ENCODE assay signal across 27 mouse cellular contexts in the genomic region with DNA sequence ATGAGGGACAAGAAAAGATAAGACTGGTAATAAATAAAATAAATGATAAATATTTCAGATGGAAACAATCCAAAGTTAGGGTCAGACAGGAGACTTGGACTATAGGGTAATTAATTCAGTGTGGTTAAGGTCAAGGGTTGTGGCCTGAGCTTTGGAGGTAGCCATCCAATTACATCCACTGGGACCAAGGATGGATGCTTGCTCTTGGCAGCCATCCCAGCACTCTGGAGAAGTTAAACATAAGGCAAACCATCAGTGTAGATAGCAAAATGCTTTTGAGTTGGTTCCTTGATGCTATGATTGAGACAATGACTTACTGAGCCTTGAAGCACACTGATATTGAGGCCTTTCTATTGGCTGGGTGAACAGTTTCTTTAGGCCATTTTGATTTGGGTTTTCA. TPM values are rescaled to one million over a fixed set of nuclear protein-coding genes. Genes with fewer than 3 reads are reported as not detected.
A peak's percentile ranks its signal among the peaks of the same experiment; 100 is the strongest.
DNase-seq lines count a peak whose midpoint lies in the region; TF ChIP-seq lines count a peak whose summit lies in the region.
"Had no signal": no experiment of that assay in that cellular context is flagged by ENCODE, and none has a peak within 500 bp of the region (broad histone marks: within the 10 kb centered on the region; RNA-seq: fewer than 3 reads in every experiment).

No protein-coding gene starts in this region.

- H3K4me1 ChIP-seq in kidney, adult 2 months (ENCODE audit: control insufficient read depth, insufficient read depth, low read length) = no peaks in the 10 kb centered on the region
- H3K4me1 ChIP-seq: embryonic facial prominence, embryonic 12.5 days; heart, embryonic 12.5 days; heart, embryonic 15.5 days had no signal

- no peak overlapping the region for H3K4me3 ChIP-seq in kidney, adult 2 months (ENCODE audit: insufficient read depth, low read depth, low read length)
- H3K4me3 ChIP-seq: embryonic facial prominence, embryonic 12.5 days; embryonic facial prominence, embryonic 15.5 days; gastrocnemius, adult 2 months; heart, embryonic 12.5 days; heart, embryonic 15.5 days had no signal

- no peaks in the 10 kb centered on the region for H3K27me3 ChIP-seq in kidney, adult 2 months (replicated peaks; ENCODE audit: control insufficient read depth, insufficient read depth, low read length)
- H3K27me3 ChIP-seq: CH12.LX; embryonic facial prominence, embryonic 12.5 days; embryonic facial prominence, embryonic 15.5 days; heart, embryonic 12.5 days; heart, embryonic 15.5 days had no signal

- no peaks in the 10 kb centered on the region for H3K36me3 ChIP-seq in kidney, adult 2 months (ENCODE audit: control insufficient read depth, insufficient read depth, low read length)
- H3K36me3 ChIP-seq: embryonic facial prominence, embryonic 12.5 days; embryonic facial prominence, embryonic 15.5 days; G1E; heart, embryonic 12.5 days; heart, embryonic 15.5 days had no signal

- no peak overlapping the region for H3K27ac ChIP-seq in kidney, adult 2 months (ENCODE audit: insufficient read depth, low read depth, low read length)
- H3K27ac ChIP-seq: embryonic facial prominence, embryonic 12.5 days; embryonic facial prominence, embryonic 15.5 days; gastrocnemius, adult 2 months; heart, embryonic 15.5 days; hindbrain, embryonic 14.5 days; hindbrain, postnatal 0 days had no signal

- no peak for TF ChIP-seq CTCF in kidney, adult 2 months (conservative IDR thresholded peaks at IDR 0.05; ENCODE audit: insufficient read depth, insufficient read length, low read depth, low read length)

- DNase-seq in adrenal gland, postnatal 14 days = peak; percentile 14
- no peak for DNase-seq in adrenal gland, adult 18-20 months (ENCODE audit: low spot score in 2 of 2)
- peak; percentile 40 for DNase-seq in kidney, adult 2 months
- no peak for DNase-seq in kidney, adult 8-10 months
- peak; percentile 18 to 32 for DNase-seq in kidney, postnatal 36 days
- no peak for DNase-seq in kidney, adult 11 months
- DNase-seq in NIH3T3 (ENCODE audit: low read depth) = peak; percentile 39
- DNase-seq: adrenal gland, postnatal 36 days; B cell, adult 2 months; cerebellum, adult 11 months; cerebellum, adult 2 months; cerebellum, adult 9-11 months; cerebellum, postnatal 25 days; forebrain, postnatal 0 days; gastrocnemius, adult 2 months; gastrocnemius, postnatal 14 days; heart, adult 18-20 months; heart, postnatal 10 days; heart, postnatal 4 days had no signal

- no peak for TF ChIP-seq POLR2A in kidney, adult 2 months (IDR thresholded peaks at IDR 0.05; ENCODE audit: low read depth, low read length)

RNA-seq across cellular contexts. Expression of a gene that starts 43.5 kb away (rescaled TPM):
- 68.3 and 87.3 TPM in 2 replicates for total RNA-seq in adrenal gland, postnatal 14 days (2021)
- 100 to 1,000 TPM in 1 of 2 experiments, 10 to 100 TPM in 1; 89.7 to 274 TPM for total RNA-seq in adrenal gland, adult 18-20 months (2021)
- polyA plus RNA-seq in kidney, adult 2 months (2012; rRNA removed) = 27.6 and 29.1 TPM in 2 replicates

Comparison
In these comparisons a context has a peak if more than half of its experiments do, and no peak if none do; other contexts are left out.
1. DNase-seq: peak in adrenal gland, postnatal 14 days (single experiment), kidney, adult 2 months (single experiment), kidney, postnatal 36 days (2 of 2) and NIH3T3 (single experiment); none in adrenal gland, adult 18-20 months (0 of 2), kidney, adult 8-10 months (0 of 2) and kidney, adult 11 months (single experiment).